In the genomic region with DNA sequence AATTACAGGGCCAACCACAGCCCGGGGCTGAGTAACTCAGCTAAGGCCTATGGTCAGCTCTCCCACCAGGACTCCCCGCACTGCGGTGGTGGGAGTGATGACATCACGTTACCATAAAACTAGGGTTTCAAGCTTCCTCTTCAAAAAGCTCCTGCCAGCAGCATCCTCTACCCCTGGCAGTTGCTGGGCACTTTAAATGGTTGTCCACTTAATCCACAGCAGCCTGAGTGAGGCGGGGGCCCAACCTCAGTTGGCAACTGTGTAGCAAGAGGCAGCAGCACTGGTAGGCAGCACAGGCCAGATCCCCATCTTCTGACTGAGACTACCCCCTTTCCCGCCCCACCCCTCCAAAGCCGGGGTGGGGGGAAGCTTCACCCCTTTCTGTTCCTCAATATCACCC, we compare ENCODE assay signal across 22 mouse cellular contexts. TPM values are rescaled to one million over a fixed set of nuclear protein-coding genes. Genes with fewer than 3 reads are reported as not detected.
DNase-seq lines count a peak whose midpoint lies in the region; ATAC-seq and TF ChIP-seq lines count a peak whose summit lies in the region.
"Had no signal": no experiment of that assay in that cellular context is flagged by ENCODE, and none has a peak within 500 bp of the region (broad histone marks: within the 10 kb centered on the region; RNA-seq: fewer than 3 reads in every experiment).

No protein-coding gene starts in this region.

- H3K9me3 ChIP-seq in forebrain, embryonic 11.5 days (ENCODE audit: control insufficient read depth, low read length), result no peaks in the 10 kb centered on the region
- H3K9me3 ChIP-seq in forebrain, embryonic 16.5 days (ENCODE audit: control insufficient read depth, low read length), result no peaks in the 10 kb centered on the region
- no peaks in the 10 kb centered on the region for H3K9me3 ChIP-seq in midbrain, embryonic 13.5 days
- H3K9me3 ChIP-seq in midbrain, embryonic 11.5 days (ENCODE audit: control insufficient read depth, low read length), result no peaks in the 10 kb centered on the region
- no peaks in the 10 kb centered on the region for H3K9me3 ChIP-seq in forebrain, postnatal 0 days (ENCODE audit: low read length)
- H3K9me3 ChIP-seq in neural tube, embryonic 13.5 days, result no peaks in the 10 kb centered on the region
- no peaks in the 10 kb centered on the region for H3K9me3 ChIP-seq in kidney, embryonic 14.5 days (ENCODE audit: control insufficient read depth, low read length)
- H3K9me3 ChIP-seq: embryonic facial prominence, embryonic 10.5 days; limb, embryonic 13.5 days had no signal

- no peak for TF ChIP-seq CTCF in forebrain, postnatal 0 days (IDR thresholded peaks at IDR 0.05; ENCODE audit: low read depth)

- H3K36me3 ChIP-seq in forebrain, embryonic 11.5 days (ENCODE audit: control insufficient read depth, insufficient read depth, low read length), result no peaks in the 10 kb centered on the region
- no peaks in the 10 kb centered on the region for H3K36me3 ChIP-seq in forebrain, embryonic 16.5 days (ENCODE audit: control insufficient read depth, insufficient read depth)
- H3K36me3 ChIP-seq in midbrain, embryonic 13.5 days, result 0 out of 2 replicates have a peak, but pooled peaks cover 2% of the 10 kb centered on the region
- H3K36me3 ChIP-seq in midbrain, embryonic 11.5 days (ENCODE audit: control insufficient read depth, insufficient read depth, low read length), result no peaks in the 10 kb centered on the region
- H3K36me3 ChIP-seq in forebrain, postnatal 0 days (ENCODE audit: insufficient read depth), result no peaks in the 10 kb centered on the region
- peaks cover 4% of the 10 kb centered on the region; the same call in 1 of the 2 replicates for H3K36me3 ChIP-seq in neural tube, embryonic 13.5 days
- no peaks in the 10 kb centered on the region for H3K36me3 ChIP-seq in kidney, embryonic 14.5 days (ENCODE audit: control insufficient read depth, insufficient read depth, low read length)
- H3K36me3 ChIP-seq: embryonic facial prominence, embryonic 10.5 days; heart, embryonic 13.5 days; limb, embryonic 13.5 days had no signal

- H3K4me1 ChIP-seq in forebrain, embryonic 11.5 days (replicated peaks; ENCODE audit: control insufficient read depth, insufficient read depth, low read length), result no peaks in the 10 kb centered on the region
- H3K4me1 ChIP-seq in forebrain, embryonic 16.5 days (replicated peaks; ENCODE audit: control insufficient read depth, insufficient read depth, low read length), result peaks cover 23% of the 10 kb centered on the region
- peaks cover 32% of the 10 kb centered on the region for H3K4me1 ChIP-seq in midbrain, embryonic 13.5 days (replicated peaks)
- peaks cover 8% of the 10 kb centered on the region; the same call in 1 of the 2 replicates for H3K4me1 ChIP-seq in midbrain, embryonic 11.5 days (ENCODE audit: control insufficient read depth, insufficient read depth, low read length)
- H3K4me1 ChIP-seq in forebrain, postnatal 0 days (ENCODE audit: insufficient read depth), result peaks cover 7% of the 10 kb centered on the region; the same call in 1 of the 2 replicates
- peaks cover 29% of the 10 kb centered on the region for H3K4me1 ChIP-seq in neural tube, embryonic 13.5 days (replicated peaks)
- 0 out of 2 replicates have a peak, but pooled peaks cover 7% of the 10 kb centered on the region for H3K4me1 ChIP-seq in kidney, embryonic 14.5 days (ENCODE audit: control insufficient read depth, insufficient read depth, low read length)

- no peak overlapping the region for H3K4me3 ChIP-seq in forebrain, embryonic 11.5 days (ENCODE audit: low read depth, low read length)
- no peak overlapping the region for H3K4me3 ChIP-seq in forebrain, embryonic 16.5 days (replicated peaks; ENCODE audit: low read length)
- peak overlapping the region; percentile 73; the same call in 1 of the 2 replicates for H3K4me3 ChIP-seq in midbrain, embryonic 13.5 days (replicated peaks)
- H3K4me3 ChIP-seq in midbrain, embryonic 11.5 days (ENCODE audit: low read depth, low read length), result no peak overlapping the region
- no peak overlapping the region for H3K4me3 ChIP-seq in forebrain, postnatal 0 days (ENCODE audit: low read depth, low read length)
- H3K4me3 ChIP-seq in neural tube, embryonic 13.5 days, result peak overlapping the region; percentile 79
- H3K4me3 ChIP-seq in kidney, embryonic 14.5 days (ENCODE audit: low read length), result no peak overlapping the region

- H3K27me3 ChIP-seq in forebrain, embryonic 11.5 days (ENCODE audit: control insufficient read depth, insufficient read depth, low read length), result no peaks in the 10 kb centered on the region; the same call in 1 of the 2 replicates
- H3K27me3 ChIP-seq in forebrain, embryonic 16.5 days (replicated peaks; ENCODE audit: control insufficient read depth, insufficient read depth, low read length), result no peaks in the 10 kb centered on the region
- peaks cover 7% of the 10 kb centered on the region for H3K27me3 ChIP-seq in midbrain, embryonic 13.5 days
- peaks cover 10% of the 10 kb centered on the region; the same call in 1 of the 2 replicates for H3K27me3 ChIP-seq in midbrain, embryonic 11.5 days (ENCODE audit: control insufficient read depth, insufficient read depth, low read length)
- H3K27me3 ChIP-seq in forebrain, postnatal 0 days (ENCODE audit: insufficient read depth, low read length), result no peaks in the 10 kb centered on the region
- H3K27me3 ChIP-seq in neural tube, embryonic 13.5 days, result peaks cover 14% of the 10 kb centered on the region
- H3K27me3 ChIP-seq in kidney, embryonic 14.5 days (ENCODE audit: control insufficient read depth, insufficient read depth, low read length), result peaks cover 48% of the 10 kb centered on the region

- H3K9ac ChIP-seq in forebrain, embryonic 11.5 days (ENCODE audit: low read length), result no peak overlapping the region
- no peak overlapping the region for H3K9ac ChIP-seq in forebrain, embryonic 16.5 days (replicated peaks; ENCODE audit: low read depth, low read length)
- H3K9ac ChIP-seq in midbrain, embryonic 13.5 days (replicated peaks), result peak overlapping the region; percentile 89; the same call in 1 of the 2 replicates
- no peak overlapping the region for H3K9ac ChIP-seq in midbrain, embryonic 11.5 days (ENCODE audit: low read length)
- H3K9ac ChIP-seq in forebrain, postnatal 0 days, result peak overlapping the region; percentile 92
- peak overlapping the region; percentile 93 for H3K9ac ChIP-seq in neural tube, embryonic 13.5 days
- no peak overlapping the region for H3K9ac ChIP-seq in kidney, embryonic 14.5 days (ENCODE audit: low read depth, low read length)
- H3K9ac ChIP-seq: liver, embryonic 14.5 days had no signal

- no peak overlapping the region for H3K27ac ChIP-seq in forebrain, embryonic 11.5 days (ENCODE audit: low read depth, low read length)
- no peak overlapping the region for H3K27ac ChIP-seq in forebrain, embryonic 16.5 days (ENCODE audit: low read length)
- 0 out of 2 replicates have a peak overlapping the region, but pooled peaks have one; percentile 91 for H3K27ac ChIP-seq in midbrain, embryonic 13.5 days
- no peak overlapping the region for H3K27ac ChIP-seq in midbrain, embryonic 11.5 days (ENCODE audit: low read depth, low read length)
- H3K27ac ChIP-seq in forebrain, postnatal 0 days (ENCODE audit: low read depth, low read length), result peak overlapping the region; percentile 97
- H3K27ac ChIP-seq in neural tube, embryonic 13.5 days (replicated peaks), result peak overlapping the region; percentile 93
- H3K27ac ChIP-seq in kidney, embryonic 14.5 days (ENCODE audit: low read depth, low read length), result no peak overlapping the region
- H3K27ac ChIP-seq: heart, embryonic 13.5 days; limb, embryonic 13.5 days; liver, embryonic 14.5 days had no signal

- DNase-seq in forebrain, embryonic 11.5 days (ENCODE audit: low spot score), result peak; percentile 49
- DNase-seq in midbrain, embryonic 11.5 days (ENCODE audit: low spot score, missing footprints), result no peak
- DNase-seq in forebrain, postnatal 0 days, result no peak
- DNase-seq in thymus, postnatal 36 days, result no peak
- DNase-seq: adrenal gland, postnatal 10 days; heart, postnatal 36 days; kidney, postnatal 10 days; lung, postnatal 10 days; right cerebral cortex, postnatal 25 days; thymus, postnatal 14 days had no signal

- H3K4me2 ChIP-seq in forebrain, embryonic 11.5 days (ENCODE audit: low read depth, low read length, severe bottlenecking), result no peak overlapping the region
- no peak overlapping the region for H3K4me2 ChIP-seq in forebrain, embryonic 16.5 days (ENCODE audit: low read length)
- peak overlapping the region; percentile 96; the same call in 1 of the 2 replicates for H3K4me2 ChIP-seq in midbrain, embryonic 13.5 days (replicated peaks)
- H3K4me2 ChIP-seq in midbrain, embryonic 11.5 days, result no peak overlapping the region
- 0 out of 2 replicates have a peak overlapping the region, but pooled peaks have one; percentile 96 for H3K4me2 ChIP-seq in forebrain, postnatal 0 days (ENCODE audit: low read depth)
- H3K4me2 ChIP-seq in neural tube, embryonic 13.5 days, result peak overlapping the region; percentile 89
- H3K4me2 ChIP-seq in kidney, embryonic 14.5 days (replicated peaks; ENCODE audit: low read depth, low read length), result no peak overlapping the region

- WGBS in forebrain, embryonic 11.5 days, result 65% methylated on average over 7 of the region's 7 CpGs
- 64% methylated on average over 7 of the region's 7 CpGs for WGBS in forebrain, embryonic 16.5 days
- WGBS in midbrain, embryonic 13.5 days, result 75% methylated on average over 7 of the region's 7 CpGs
- 67% methylated on average over 7 of the region's 7 CpGs for WGBS in midbrain, embryonic 11.5 days
- 60% methylated on average over 7 of the region's 7 CpGs for WGBS in forebrain, postnatal 0 days
- 50% methylated on average over 7 of the region's 7 CpGs for WGBS in neural tube, embryonic 13.5 days
- WGBS in kidney, embryonic 14.5 days, result 44% methylated on average over 7 of the region's 7 CpGs

- no peak for ATAC-seq in forebrain, embryonic 11.5 days (replicated peaks; ENCODE audit: low FRiP score)
- ATAC-seq in forebrain, embryonic 16.5 days, result no peak
- no peak for ATAC-seq in midbrain, embryonic 13.5 days
- ATAC-seq in midbrain, embryonic 11.5 days (ENCODE audit: low FRiP score), result no peak
- no peak for ATAC-seq in forebrain, postnatal 0 days
- ATAC-seq in neural tube, embryonic 13.5 days (ENCODE audit: low read depth), result no peak
- no peak for ATAC-seq in kidney, embryonic 14.5 days (ENCODE audit: low FRiP score, low TSS enrichment)

RNA-seq across cellular contexts. Expression of a gene that starts 0.9 kb away (rescaled TPM):
- polyA plus RNA-seq in forebrain, embryonic 11.5 days (2014; fragmentation: Nextera tagmentation; extraction: Ambion mirVana), result 79.7 and 86.0 TPM in 2 replicates
- polyA plus RNA-seq in forebrain, embryonic 16.5 days (2015; fragmentation: Nextera tagmentation; extraction: Ambion mirVana), result 322 and 396 TPM in 2 replicates
- 272 and 327 TPM in 2 replicates for polyA plus RNA-seq in midbrain, embryonic 13.5 days (2015; fragmentation: Nextera tagmentation; extraction: Ambion mirVana)
- 51.0 and 59.6 TPM in 2 replicates for polyA plus RNA-seq in midbrain, embryonic 11.5 days (2014; fragmentation: Nextera tagmentation; extraction: Ambion mirVana)
- 409 and 465 TPM in 2 replicates for total RNA-seq in forebrain, postnatal 0 days (2014; rRNA removed)
- polyA plus RNA-seq in forebrain, postnatal 0 days (2015; fragmentation: Nextera tagmentation; extraction: Ambion mirVana), result 381 and 564 TPM in 2 replicates
- polyA plus RNA-seq in neural tube, embryonic 13.5 days (2015; fragmentation: Nextera tagmentation; extraction: Ambion mirVana), result 302 and 303 TPM in 2 replicates
- polyA plus RNA-seq in kidney, embryonic 14.5 days (2014; fragmentation: Nextera tagmentation; extraction: Ambion mirVana), result 3.2 and 6.9 TPM in 2 replicates
- total RNA-seq: megakaryocyte-erythroid progenitor cell, adult 5-6 weeks had no signal

RNA-seq across cellular contexts. Expression of a gene that starts 32.3 kb away (rescaled TPM):
- polyA plus RNA-seq in forebrain, embryonic 11.5 days (2014; fragmentation: Nextera tagmentation; extraction: Ambion mirVana), result not detected in 2 replicates
- polyA plus RNA-seq in forebrain, embryonic 16.5 days (2015; fragmentation: Nextera tagmentation; extraction: Ambion mirVana), result not detected in 2 replicates
- not detected in 2 replicates for polyA plus RNA-seq in midbrain, embryonic 13.5 days (2015; fragmentation: Nextera tagmentation; extraction: Ambion mirVana)
- polyA plus RNA-seq in midbrain, embryonic 11.5 days (2014; fragmentation: Nextera tagmentation; extraction: Ambion mirVana), result not detected in 2 replicates
- not detected in 2 replicates for total RNA-seq in forebrain, postnatal 0 days (2014; rRNA removed)
- polyA plus RNA-seq in forebrain, postnatal 0 days (2015; fragmentation: Nextera tagmentation; extraction: Ambion mirVana), result not detected in 2 replicates
- polyA plus RNA-seq in neural tube, embryonic 13.5 days (2015; fragmentation: Nextera tagmentation; extraction: Ambion mirVana), result not detected in 2 replicates
- not detected in 2 replicates for polyA plus RNA-seq in kidney, embryonic 14.5 days (2014; fragmentation: Nextera tagmentation; extraction: Ambion mirVana)
- total RNA-seq: heart, postnatal 36 days; megakaryocyte-erythroid progenitor cell, adult 5-6 weeks had no signal
- polyA plus RNA-seq: brain, embryonic 14.5 days; C2C12; embryonic facial prominence, embryonic 10.5 days; heart, embryonic 13.5 days; limb, embryonic 13.5 days had no signal

RNA-seq across cellular contexts. Expression of a gene that starts 58.0 kb away (rescaled TPM):
- 0.29 and 0.64 TPM in 2 replicates for polyA plus RNA-seq in forebrain, embryonic 11.5 days (2014; fragmentation: Nextera tagmentation; extraction: Ambion mirVana)
- 0.17 and 0.19 TPM in 2 replicates for polyA plus RNA-seq in forebrain, embryonic 16.5 days (2015; fragmentation: Nextera tagmentation; extraction: Ambion mirVana)
- not detected in 2 replicates for polyA plus RNA-seq in midbrain, embryonic 13.5 days (2015; fragmentation: Nextera tagmentation; extraction: Ambion mirVana)
- 0.22 and 0.34 TPM in 2 replicates for polyA plus RNA-seq in midbrain, embryonic 11.5 days (2014; fragmentation: Nextera tagmentation; extraction: Ambion mirVana)
- total RNA-seq in forebrain, postnatal 0 days (2014; rRNA removed), result 0.23 TPM in 1 of 2 replicates, not detected in the other
- polyA plus RNA-seq in forebrain, postnatal 0 days (2015; fragmentation: Nextera tagmentation; extraction: Ambion mirVana), result 0.14 and 0.25 TPM in 2 replicates
- polyA plus RNA-seq in neural tube, embryonic 13.5 days (2015; fragmentation: Nextera tagmentation; extraction: Ambion mirVana), result 0.29 TPM in 1 of 2 replicates, not detected in the other
- polyA plus RNA-seq in kidney, embryonic 14.5 days (2014; fragmentation: Nextera tagmentation; extraction: Ambion mirVana), result 0.42 and 0.49 TPM in 2 replicates
- total RNA-seq: adrenal gland, postnatal 10 days; gastrocnemius, postnatal 4 days; heart, postnatal 36 days; megakaryocyte-erythroid progenitor cell, adult 5-6 weeks had no signal

Comparison
In these comparisons a context has a peak if more than half of its experiments do, and no peak if none do; other contexts are left out.
1. H3K27ac ChIP-seq: peak in midbrain, embryonic 13.5 days (single experiment), forebrain, postnatal 0 days (single experiment) and neural tube, embryonic 13.5 days (single experiment); none in forebrain, embryonic 11.5 days (single experiment), forebrain, embryonic 16.5 days (single experiment), midbrain, embryonic 11.5 days (single experiment) and kidney, embryonic 14.5 days (single experiment).
2. H3K4me2 ChIP-seq: peak in midbrain, embryonic 13.5 days (single experiment), forebrain, postnatal 0 days (single experiment) and neural tube, embryonic 13.5 days (single experiment); none in forebrain, embryonic 11.5 days (single experiment), forebrain, embryonic 16.5 days (single experiment), midbrain, embryonic 11.5 days (single experiment) and kidney, embryonic 14.5 days (single experiment).
3. H3K4me3 ChIP-seq: peak in midbrain, embryonic 13.5 days (single experiment) and neural tube, embryonic 13.5 days (single experiment); none in forebrain, embryonic 11.5 days (single experiment), forebrain, embryonic 16.5 days (single experiment), midbrain, embryonic 11.5 days (single experiment), forebrain, postnatal 0 days (single experiment) and kidney, embryonic 14.5 days (single experiment).
4. H3K9ac ChIP-seq: peak in midbrain, embryonic 13.5 days (single experiment), forebrain, postnatal 0 days (single experiment) and neural tube, embryonic 13.5 days (single experiment); none in forebrain, embryonic 11.5 days (single experiment), forebrain, embryonic 16.5 days (single experiment), midbrain, embryonic 11.5 days (single experiment) and kidney, embryonic 14.5 days (single experiment).